Mouse (Mus musculus): ENCODE measurements around the gene Efcab9. TPM values are rescaled to one million over a fixed set of nuclear protein-coding genes. Genes with fewer than 3 reads are reported as not detected.
"Not testable (repeated sequence)": the region's sequence is repeated elsewhere in the genome, so short reads cannot be mapped to it uniquely, and the experiment has no call there.

Gene Efcab9
- total RNA-seq, 2 experiments from 2014 or later, result not detected

DNA sequence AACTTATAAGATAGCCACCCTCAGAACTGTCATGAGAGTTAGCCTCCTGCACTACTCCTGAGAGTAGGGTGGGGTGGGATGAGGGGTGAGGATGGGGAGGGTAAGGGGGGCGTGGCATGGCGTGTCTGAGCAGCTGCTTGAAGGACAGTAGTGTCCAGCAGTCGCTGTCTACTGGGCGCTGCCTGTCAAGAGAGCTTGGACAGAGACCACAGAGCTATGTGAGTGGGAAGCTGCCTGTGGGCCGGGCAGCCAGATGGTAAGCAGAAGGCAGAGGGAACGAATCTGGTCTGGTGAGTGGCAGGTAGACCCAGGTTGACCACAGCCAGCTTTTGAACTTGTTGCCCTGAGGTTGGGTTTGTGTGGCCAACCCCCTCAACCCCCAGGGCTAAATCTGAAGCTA lies 8.6 kb upstream of the Efcab9 start:
- no peak for ATAC-seq (replicated peaks; ENCODE audit: low FRiP score, poor library complexity, severe bottlenecking)

GRCm38 (mm10) chr11:32539717-32540116 lies 7.8 kb upstream of the Efcab9 start:
- no peak for ATAC-seq (replicated peaks; ENCODE audit: low FRiP score, poor library complexity, severe bottlenecking)

- ATAC-seq (replicated peaks; ENCODE audit: low FRiP score, poor library complexity, severe bottlenecking), result no peak
These were observed 7.0 kb upstream of the Efcab9 start for GRCm38 (mm10) chr11:32538846-32539245.

DNA sequence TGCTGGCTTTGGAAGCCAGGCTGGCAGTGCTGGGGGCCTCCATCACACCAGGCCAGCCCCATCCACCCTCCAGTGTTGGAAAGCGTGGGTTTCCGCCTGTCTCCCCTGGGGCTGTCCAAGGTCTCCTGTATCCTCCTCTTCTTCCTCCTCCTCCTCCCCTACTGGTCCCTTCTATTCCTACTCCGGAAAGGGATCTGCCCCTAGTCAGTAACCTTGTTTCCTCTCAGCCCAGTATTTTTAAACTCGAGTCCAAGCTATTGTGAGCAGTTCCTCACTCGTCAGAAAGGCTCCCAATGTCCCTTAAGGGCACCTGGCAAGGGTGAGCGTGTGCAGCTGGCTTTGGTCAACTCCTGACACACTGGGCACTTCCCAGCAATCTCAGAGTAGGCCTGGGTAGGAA lies 6.6 kb upstream of the Efcab9 start:
- ATAC-seq (replicated peaks; ENCODE audit: low FRiP score, poor library complexity, severe bottlenecking), result no peak

DNA sequence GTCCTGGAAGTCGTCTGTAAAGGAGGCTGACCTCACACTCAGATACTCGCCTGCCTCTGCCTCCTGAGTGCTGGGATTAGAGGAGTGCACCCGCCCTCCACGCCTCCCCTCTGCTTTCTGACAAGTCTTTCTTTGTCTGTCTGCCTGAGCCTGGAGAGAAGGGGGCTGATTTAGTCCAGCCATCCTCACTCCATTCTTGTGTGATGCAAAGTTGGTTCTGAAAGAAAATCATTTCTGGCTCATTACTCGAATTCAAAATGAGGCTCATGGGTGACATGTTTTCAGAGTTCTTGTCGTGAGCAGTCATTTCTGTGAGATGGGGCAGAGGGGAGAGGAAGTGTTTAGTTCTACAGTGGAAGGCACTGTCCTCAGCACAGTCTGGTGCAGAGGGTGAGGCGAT lies 5.1 kb upstream of the Efcab9 start:
- no peak for ATAC-seq (replicated peaks; ENCODE audit: low FRiP score, poor library complexity, severe bottlenecking)

GRCm38 (mm10) chr11:32535646-32536045 lies 3.8 kb upstream of the Efcab9 start:
- no peak for ATAC-seq (replicated peaks; ENCODE audit: low FRiP score, poor library complexity, severe bottlenecking)

- no peak for ATAC-seq (replicated peaks; ENCODE audit: low FRiP score, poor library complexity, severe bottlenecking)
These were observed 2.7 kb upstream of the Efcab9 start for GRCm38 (mm10) chr11:32534453-32535075.

DNA sequence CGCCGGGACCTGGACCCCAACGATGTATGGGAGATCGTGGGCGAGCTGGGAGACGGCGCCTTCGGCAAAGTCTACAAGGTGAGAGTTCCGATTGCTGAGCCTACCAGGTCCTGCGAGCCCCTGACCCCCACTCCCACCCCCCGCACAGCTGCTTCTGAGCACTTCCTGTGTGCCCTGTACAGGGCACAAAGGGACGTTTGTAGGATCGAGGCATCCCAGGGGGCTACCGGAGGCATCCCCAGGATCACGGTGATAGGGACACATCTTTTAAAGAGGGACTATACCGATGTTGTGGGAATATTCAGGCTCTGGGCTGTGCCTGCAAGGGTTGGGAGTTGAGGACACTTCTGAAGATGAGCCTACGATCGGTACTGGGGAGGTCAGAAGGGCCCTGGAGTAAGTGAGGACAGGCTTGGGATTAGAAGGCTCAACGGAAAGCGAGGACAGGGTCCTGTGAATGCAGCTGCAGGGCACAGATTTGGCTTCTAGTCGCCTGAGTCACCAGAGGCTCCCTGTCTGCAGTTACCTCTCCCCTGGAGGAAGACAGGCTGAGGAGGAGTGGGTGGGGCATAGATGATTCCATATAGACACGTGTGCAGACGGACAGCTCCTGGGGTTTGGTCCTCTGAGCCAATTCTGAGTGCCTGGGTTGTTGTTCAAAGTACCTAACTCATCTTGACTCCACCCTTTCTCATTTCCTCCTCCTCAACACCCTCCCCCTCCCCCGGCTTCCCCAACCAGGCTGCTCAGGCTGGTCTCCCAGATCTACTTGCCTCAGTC lies 1.8 kb upstream of the Efcab9 start:
- ATAC-seq (replicated peaks; ENCODE audit: low FRiP score, poor library complexity, severe bottlenecking), result no peak

- ATAC-seq (replicated peaks; ENCODE audit: low FRiP score, poor library complexity, severe bottlenecking), result no peak
These were observed 1.0 kb upstream of the Efcab9 start, which contains the start of gene Stk10 for GRCm38 (mm10) chr11:32532765-32533481. Gene Stk10, plus strand, starts transcription at chr11:32533305.

GRCm38 (mm10) chr11:32530151-32530550 lies 1.7 kb downstream of the Efcab9 start:
- ATAC-seq (replicated peaks; ENCODE audit: low FRiP score, poor library complexity, severe bottlenecking), result no peak

DNA sequence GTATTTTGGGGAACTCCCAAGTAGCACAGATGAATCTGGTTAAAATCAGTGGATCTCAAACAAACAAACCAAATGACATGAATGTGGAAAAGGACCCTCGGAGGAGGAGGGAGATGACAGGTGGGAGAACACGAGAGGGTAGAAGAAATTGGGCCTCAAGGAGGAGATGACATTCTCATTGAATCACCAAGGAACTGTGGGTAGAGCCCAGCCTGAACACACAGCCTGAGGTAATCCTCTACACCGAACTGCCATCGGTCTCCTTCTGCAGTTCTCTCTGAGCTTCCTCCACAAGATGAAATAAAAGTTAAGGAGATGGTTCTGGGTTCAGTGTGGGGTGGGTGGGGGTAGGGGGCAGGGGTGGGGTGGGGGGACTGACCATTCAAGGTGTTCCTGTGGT lies 4.9 kb downstream of the Efcab9 start:
- ATAC-seq (replicated peaks; ENCODE audit: low FRiP score, poor library complexity, severe bottlenecking), result no peak

DNA sequence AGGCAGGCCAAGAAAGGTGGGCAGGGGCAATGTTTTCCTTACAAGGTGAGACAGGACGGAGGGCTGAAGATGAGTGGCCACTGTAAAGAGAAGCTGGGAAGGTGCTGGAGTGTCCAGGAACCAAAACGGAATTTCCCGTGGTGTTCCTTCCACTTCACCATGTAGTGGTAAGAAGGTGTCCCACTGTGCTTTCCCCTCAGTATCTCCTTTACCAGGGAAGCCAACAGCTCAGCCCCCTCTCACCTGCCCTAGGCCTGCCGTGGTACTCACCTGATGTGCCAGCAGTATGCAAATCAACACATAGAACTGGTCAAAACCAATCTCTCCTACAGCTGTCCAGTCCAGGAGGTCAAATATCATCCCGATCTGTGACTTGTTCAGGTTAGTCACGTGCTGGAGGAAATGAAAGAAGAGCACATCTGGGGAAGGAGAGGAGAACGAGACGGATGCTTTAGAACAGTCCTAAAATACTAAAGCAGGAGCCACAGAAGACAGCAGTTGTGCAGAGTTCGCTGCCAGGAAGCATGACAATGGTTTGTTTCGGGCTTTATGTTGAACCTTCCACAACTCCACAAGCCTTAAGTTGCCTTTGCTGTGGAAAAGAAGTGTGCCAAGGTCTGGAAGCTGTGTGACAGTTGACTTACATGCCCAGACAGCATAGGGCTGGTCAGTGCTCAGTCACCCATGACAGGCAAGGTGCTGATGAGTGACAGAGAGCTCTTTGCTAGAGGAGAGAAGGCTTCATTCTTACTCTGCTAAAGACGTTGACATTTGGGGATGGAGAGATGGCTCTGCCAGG lies 7.6 kb downstream of the Efcab9 start:
- no peak for ATAC-seq (replicated peaks; ENCODE audit: low FRiP score, poor library complexity, severe bottlenecking)

GRCm38 (mm10) chr11:32521246-32521645 lies 10.6 kb downstream of the Efcab9 start:
- ATAC-seq (replicated peaks; ENCODE audit: low FRiP score, poor library complexity, severe bottlenecking), result no peak

GRCm38 (mm10) chr11:32519354-32519753 lies 12.5 kb downstream of the Efcab9 start:
- no peak for ATAC-seq (replicated peaks; ENCODE audit: low FRiP score, poor library complexity, severe bottlenecking)

GRCm38 (mm10) chr11:32518770-32519169 lies 13.1 kb downstream of the Efcab9 start:
- ATAC-seq (replicated peaks; ENCODE audit: low FRiP score, poor library complexity, severe bottlenecking), result no peak

- no peak for ATAC-seq (replicated peaks; ENCODE audit: low FRiP score, poor library complexity, severe bottlenecking)
These were observed 14.8 kb downstream of the Efcab9 start for GRCm38 (mm10) chr11:32516916-32517712.

- no peak for ATAC-seq (replicated peaks; ENCODE audit: low FRiP score, poor library complexity, severe bottlenecking)
These were observed 15.8 kb downstream of the Efcab9 start for GRCm38 (mm10) chr11:32516091-32516490.

GRCm38 (mm10) chr11:32514853-32515252 lies 17.0 kb downstream of the Efcab9 start:
- ATAC-seq (replicated peaks; ENCODE audit: low FRiP score, poor library complexity, severe bottlenecking), result not testable (repeated sequence)

- ATAC-seq (replicated peaks; ENCODE audit: low FRiP score, poor library complexity, severe bottlenecking), result no peak
These were observed 21.0 kb downstream of the Efcab9 start for GRCm38 (mm10) chr11:32510930-32511329.

Measured in erythroblast, adult 5-6 weeks (primary cell).